In genomic region chr14:54464293-54465005, GRCm38 (mm10) we compare ENCODE assay signal across 8 mouse cellular contexts. TPM values are rescaled to one million over a fixed set of nuclear protein-coding genes. Genes with fewer than 3 reads are reported as not detected.
DNase-seq lines count a peak whose midpoint lies in the region; ATAC-seq lines count a peak whose summit lies in the region.

No protein-coding gene starts in this region.

- H3K9me3 ChIP-seq in forebrain, embryonic 10.5 days: no peaks in the 10 kb centered on the region

- H3K27me3 ChIP-seq in forebrain, embryonic 10.5 days (ENCODE audit: poor library complexity, severe bottlenecking): no peaks in the 10 kb centered on the region

- intact Hi-C loops in heart, postnatal 25 days (cut with DNase I): loop anchor here (5.0 kb wide), 1 partner anchor 53 kb away; the partner anchor contains the start of gene Prmt5

- WGBS in forebrain, embryonic 10.5 days: under 1% methylated on average over 57 of the region's 57 CpGs

- peaks cover 31% of the 10 kb centered on the region for H3K4me1 ChIP-seq in forebrain, embryonic 10.5 days

- H3K36me3 ChIP-seq in forebrain, embryonic 10.5 days (replicated peaks): peaks cover 26% of the 10 kb centered on the region

- H3K27ac ChIP-seq in forebrain, embryonic 10.5 days: peak overlapping the region; percentile 86

- peak; percentile 79 for ATAC-seq in megakaryocyte progenitor cell, adult 5-6 weeks (replicated peaks; ENCODE audit: poor library complexity)

- peak overlapping the region; percentile 89 for H3K4me3 ChIP-seq in forebrain, embryonic 10.5 days

- peak; percentile 82 to 94 for DNase-seq in adrenal gland, adult (ENCODE audit: inconsistent age in 2 of 2, low spot score in 1 of 2)
- no peak for DNase-seq in adrenal gland, postnatal 4 days (ENCODE audit: low spot score in 2 of 2)
- DNase-seq in c-Kit-positive CD71-positive TER-119-negative erythroid progenitor cells, embryonic 14.5 days (ENCODE audit: low read depth): peak; percentile 81
- DNase-seq in forebrain, embryonic 10.5 days (ENCODE audit: extremely low spot score, low spot score): peak; percentile 73
- peak; percentile 60 for DNase-seq in heart, postnatal 25 days (ENCODE audit: low spot score)
- peak; percentile 54 to 61 for DNase-seq in layer of hippocampus, postnatal 10 days (ENCODE audit: low spot score in 2 of 2)
- peak; percentile 17 for DNase-seq in right cerebral cortex, postnatal 25 days

RNA-seq across cellular contexts. Expression of gene Lrp10, which starts 0.5 kb away (rescaled TPM):
- total RNA-seq in adrenal gland, postnatal 4 days (2021): 10 to 100 TPM; 77.0 to 88.0 TPM
- polyA plus RNA-seq in forebrain, embryonic 10.5 days (2016; fragmentation: Nextera tagmentation; extraction: Ambion mirVana): 23.8 and 24.4 TPM in 2 replicates
- 10 to 100 TPM; 53.9 to 59.8 TPM for total RNA-seq in heart, postnatal 25 days (2021)
- total RNA-seq in layer of hippocampus, postnatal 10 days (2021): 10 to 100 TPM; 40.3 to 42.2 TPM
- total RNA-seq in megakaryocyte progenitor cell, adult 5-6 weeks (2015): 23.5 and 25.0 TPM in 2 replicates
- total RNA-seq in megakaryocyte progenitor cell, adult 5-6 weeks (2017): 27.4 and 37.2 TPM in 2 replicates

RNA-seq across cellular contexts. Expression of gene Rem2, which starts 11.5 kb away (rescaled TPM):
- total RNA-seq in adrenal gland, postnatal 4 days (2021): 1 to 10 TPM; 1.6 to 2.3 TPM
- polyA plus RNA-seq in forebrain, embryonic 10.5 days (2016; fragmentation: Nextera tagmentation; extraction: Ambion mirVana): 12.5 TPM in 2 replicates
- not detected for total RNA-seq in heart, postnatal 25 days (2021)
- 10 to 100 TPM; 26.9 to 31.5 TPM for total RNA-seq in layer of hippocampus, postnatal 10 days (2021)
- 0.29 and 0.62 TPM in 2 replicates for total RNA-seq in megakaryocyte progenitor cell, adult 5-6 weeks (2015)
- total RNA-seq in megakaryocyte progenitor cell, adult 5-6 weeks (2017): 2.2 TPM in 1 of 2 replicates, not detected in the other

RNA-seq across cellular contexts. Expression of gene Mmp14, which starts 33.0 kb away (rescaled TPM):
- total RNA-seq in adrenal gland, postnatal 4 days (2021): 100 to 1,000 TPM; 215 to 216 TPM
- polyA plus RNA-seq in forebrain, embryonic 10.5 days (2016; fragmentation: Nextera tagmentation; extraction: Ambion mirVana): 52.4 and 54.6 TPM in 2 replicates
- total RNA-seq in heart, postnatal 25 days (2021): 10 to 100 TPM; 16.5 to 23.6 TPM
- total RNA-seq in layer of hippocampus, postnatal 10 days (2021): 10 to 100 TPM; 39.1 to 41.0 TPM
- total RNA-seq in megakaryocyte progenitor cell, adult 5-6 weeks (2015): 2.1 and 4.5 TPM in 2 replicates
- 3.0 and 4.1 TPM in 2 replicates for total RNA-seq in megakaryocyte progenitor cell, adult 5-6 weeks (2017)

RNA-seq across cellular contexts. Expression of gene Mrpl52, which starts 37.7 kb away (rescaled TPM):
- 100 to 1,000 TPM; 219 to 235 TPM for total RNA-seq in adrenal gland, postnatal 4 days (2021)
- 200 and 201 TPM in 2 replicates for polyA plus RNA-seq in forebrain, embryonic 10.5 days (2016; fragmentation: Nextera tagmentation; extraction: Ambion mirVana)
- 100 to 1,000 TPM; 114 to 121 TPM for total RNA-seq in heart, postnatal 25 days (2021)
- total RNA-seq in layer of hippocampus, postnatal 10 days (2021): 100 to 1,000 TPM; 109 to 138 TPM
- total RNA-seq in megakaryocyte progenitor cell, adult 5-6 weeks (2015): 118 and 124 TPM in 2 replicates
- 75.1 and 86.7 TPM in 2 replicates for total RNA-seq in megakaryocyte progenitor cell, adult 5-6 weeks (2017)

RNA-seq across cellular contexts. Expression of gene Slc7a7, which starts 46.9 kb away (rescaled TPM):
- 10 to 100 TPM in 1 of 2 experiments, 1 to 10 TPM in 1; 8.0 to 18.2 TPM for total RNA-seq in adrenal gland, postnatal 4 days (2021)
- polyA plus RNA-seq in forebrain, embryonic 10.5 days (2016; fragmentation: Nextera tagmentation; extraction: Ambion mirVana): 4.1 and 4.3 TPM in 2 replicates
- 1 to 10 TPM; 7.7 to 7.9 TPM for total RNA-seq in heart, postnatal 25 days (2021)
- 1 to 10 TPM; 2.5 to 2.7 TPM for total RNA-seq in layer of hippocampus, postnatal 10 days (2021)
- 2.7 and 3.5 TPM in 2 replicates for total RNA-seq in megakaryocyte progenitor cell, adult 5-6 weeks (2015)
- total RNA-seq in megakaryocyte progenitor cell, adult 5-6 weeks (2017): 5.4 and 6.4 TPM in 2 replicates

Comparison
In these comparisons a context has a peak if more than half of its experiments do, and no peak if none do; other contexts are left out.
1. DNase-seq: peak in adrenal gland, adult (2 of 2), c-Kit-positive CD71-positive TER-119-negative erythroid progenitor cells, embryonic 14.5 days (single experiment), forebrain, embryonic 10.5 days (single experiment), heart, postnatal 25 days (single experiment), layer of hippocampus, postnatal 10 days (2 of 2) and right cerebral cortex, postnatal 25 days (single experiment); none in adrenal gland, postnatal 4 days (0 of 2).
2. RNA of gene Rem2, which starts 11.5 kb away (total RNA-seq): 26.9 to 31.5 TPM in layer of hippocampus, postnatal 10 days; 1.6 to 2.3 TPM in adrenal gland, postnatal 4 days, 0.29 to 2.2 TPM in megakaryocyte progenitor cell, adult 5-6 weeks and not detected in heart, postnatal 25 days; every median in the first group is over 4 times any median in the second.
3. RNA of gene Mmp14, which starts 33.0 kb away (total RNA-seq): 215 to 216 TPM in adrenal gland, postnatal 4 days; 39.1 to 41.0 TPM in layer of hippocampus, postnatal 10 days, 16.5 to 23.6 TPM in heart, postnatal 25 days and 2.1 to 4.5 TPM in megakaryocyte progenitor cell, adult 5-6 weeks; every median in the first group is over 4 times any median in the second.